ENCODE assay signal across 30 mouse cellular contexts in the genomic region with DNA sequence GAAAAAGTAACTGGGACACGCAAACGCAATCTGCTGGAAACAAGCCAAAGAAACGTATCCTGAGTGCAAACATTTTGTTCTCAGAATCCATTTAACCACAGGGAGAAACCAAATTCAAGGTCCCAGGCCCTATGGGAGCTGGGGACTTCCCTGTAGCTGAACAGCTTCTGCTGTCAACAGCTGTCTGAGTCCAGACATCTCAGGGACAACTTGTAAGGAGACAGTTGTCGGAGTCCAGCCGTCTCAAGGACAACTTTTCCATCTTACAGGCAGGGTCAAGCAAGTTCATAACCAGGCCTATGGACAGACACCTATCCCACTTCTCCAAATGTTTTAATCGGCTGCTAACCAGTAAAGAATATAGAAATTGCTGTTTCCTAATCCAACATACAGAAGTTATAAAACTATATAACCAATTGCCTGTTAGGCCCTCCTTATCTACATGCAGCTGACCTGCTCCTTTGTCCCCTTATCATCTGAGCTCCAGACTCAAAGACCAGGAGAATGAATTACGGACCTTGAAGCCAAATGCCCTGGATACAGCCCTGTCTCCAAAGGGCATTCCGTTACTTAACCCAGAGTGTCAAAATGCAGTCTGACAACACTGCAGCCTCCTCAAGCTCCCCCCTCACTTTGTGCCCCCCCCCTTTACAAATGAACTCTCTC. TPM values are rescaled to one million over a fixed set of nuclear protein-coding genes. Genes with fewer than 3 reads are reported as not detected.
A peak's percentile ranks its signal among the peaks of the same experiment; 100 is the strongest.
DNase-seq lines count a peak whose midpoint lies in the region; ATAC-seq and TF ChIP-seq lines count a peak whose summit lies in the region.
"Had no signal": no experiment of that assay in that cellular context is flagged by ENCODE, and none has a peak within 500 bp of the region (broad histone marks: within the 10 kb centered on the region; RNA-seq: fewer than 3 reads in every experiment).

No protein-coding gene starts in this region.

- no peaks in the 10 kb centered on the region for H3K9me3 ChIP-seq in liver, embryonic 14.5 days (ENCODE audit: control insufficient read depth, low read length)
- no peaks in the 10 kb centered on the region for H3K9me3 ChIP-seq in liver, embryonic 11.5 days (ENCODE audit: control insufficient read depth, low read length)
- H3K9me3 ChIP-seq: embryonic facial prominence, embryonic 15.5 days; forebrain, embryonic 10.5 days; G1E; hindbrain, embryonic 12.5 days; limb, embryonic 13.5 days; midbrain, embryonic 13.5 days had no signal

- 49% methylated on average over 8 of the region's 8 CpGs for WGBS in liver, embryonic 14.5 days (ENCODE audit: insufficient replicate concordance)
- 72% methylated on average over 8 of the region's 8 CpGs for WGBS in liver, embryonic 11.5 days

- no peak for TF ChIP-seq CTCF in liver, embryonic 14.5 days (IDR thresholded peaks at IDR 0.05; ENCODE audit: low read depth)

- H3K4me2 ChIP-seq in liver, embryonic 14.5 days (ENCODE audit: low read depth) = no peak overlapping the region
- H3K4me2 ChIP-seq in liver, embryonic 11.5 days = no peak overlapping the region
- H3K4me2 ChIP-seq: embryonic facial prominence, embryonic 15.5 days; heart, embryonic 11.5 days; hindbrain, embryonic 12.5 days; limb, embryonic 13.5 days; midbrain, embryonic 13.5 days had no signal

- H3K27me3 ChIP-seq in liver, embryonic 14.5 days (ENCODE audit: control insufficient read depth, insufficient read depth, low read length) = no peaks in the 10 kb centered on the region
- no peaks in the 10 kb centered on the region for H3K27me3 ChIP-seq in liver, embryonic 11.5 days (replicated peaks; ENCODE audit: control insufficient read depth, insufficient read depth, low read length)
- H3K27me3 ChIP-seq: CH12.LX; embryonic facial prominence, embryonic 15.5 days; hindbrain, embryonic 12.5 days; limb, embryonic 13.5 days; midbrain, embryonic 13.5 days had no signal

- no peaks in the 10 kb centered on the region for H3K36me3 ChIP-seq in liver, embryonic 14.5 days (replicated peaks; ENCODE audit: control insufficient read depth, insufficient read depth, low read depth)
- H3K36me3 ChIP-seq in liver, embryonic 11.5 days (ENCODE audit: control insufficient read depth, insufficient read depth, low read length) = no peaks in the 10 kb centered on the region
- H3K36me3 ChIP-seq: G1E; hindbrain, embryonic 12.5 days had no signal

- H3K9ac ChIP-seq in liver, embryonic 14.5 days (replicated peaks) = no peak overlapping the region
- H3K9ac ChIP-seq in liver, embryonic 11.5 days (ENCODE audit: low read depth, low read length) = no peak overlapping the region
- H3K9ac ChIP-seq: embryonic facial prominence, embryonic 15.5 days; hindbrain, embryonic 12.5 days; limb, embryonic 13.5 days; midbrain, embryonic 13.5 days had no signal

- no peak overlapping the region for H3K27ac ChIP-seq in liver, embryonic 14.5 days
- H3K27ac ChIP-seq in liver, embryonic 11.5 days (ENCODE audit: low read depth, low read length) = no peak overlapping the region
- H3K27ac ChIP-seq: embryonic facial prominence, embryonic 15.5 days; forebrain, embryonic 10.5 days; hindbrain, embryonic 12.5 days; limb, embryonic 13.5 days; midbrain, embryonic 13.5 days had no signal

- ATAC-seq in liver, embryonic 14.5 days (ENCODE audit: insufficient read depth) = no peak
- ATAC-seq in liver, embryonic 11.5 days (replicated peaks; ENCODE audit: low FRiP score) = no peak; the same call in 1 of the 2 replicates
- ATAC-seq: activated CD4-positive, CD25-positive, alpha-beta regulatory T cell, adult 4 months; forebrain, embryonic 16.5 days; midbrain, embryonic 13.5 days had no signal

- H3K4me1 ChIP-seq in liver, embryonic 14.5 days (replicated peaks; ENCODE audit: control insufficient read depth in 2 of 2, insufficient read depth in 2 of 2, low read length in 1 of 2) = peaks cover 3 to 12% of the 10 kb centered on the region in 2 experiments; a peak in 3 of 4 replicates
- peaks cover 14% of the 10 kb centered on the region for H3K4me1 ChIP-seq in liver, embryonic 11.5 days (replicated peaks; ENCODE audit: control insufficient read depth, insufficient read depth, low read length)
- H3K4me1 ChIP-seq: hindbrain, embryonic 12.5 days; midbrain, embryonic 13.5 days had no signal

- no peak overlapping the region for H3K4me3 ChIP-seq in liver, embryonic 14.5 days (ENCODE audit: insufficient read depth in 1 of 2, low read depth in 2 of 2, low read length in 2 of 2)
- H3K4me3 ChIP-seq in liver, embryonic 11.5 days (ENCODE audit: low read depth, low read length) = no peak overlapping the region
- H3K4me3 ChIP-seq: embryonic facial prominence, embryonic 15.5 days; forebrain, embryonic 10.5 days; hindbrain, embryonic 12.5 days; limb, embryonic 13.5 days; midbrain, embryonic 13.5 days had no signal

- 0 out of 2 replicates have a peak, but pooled peaks have one; percentile 15 for TF ChIP-seq EP300 in liver, embryonic 14.5 days (IDR thresholded peaks at IDR 0.05; ENCODE audit: low read depth)

- DNase-seq in heart, adult 11 months = peak; percentile 85
- DNase-seq in heart, postnatal 4 days = no peak
- DNase-seq in liver, embryonic 14.5 days (ENCODE audit: low read depth in 3 of 3, low spot score in 3 of 3) = peak in 1 of 3 experiments; percentile 30
- DNase-seq in liver, embryonic 11.5 days (ENCODE audit: low spot score) = no peak
- peak; percentile 23 for DNase-seq in c-Kit-positive CD71-positive TER-119-positive erythroid progenitor cells, embryonic 14.5 days (ENCODE audit: low spot score)
- DNase-seq in testis, postnatal 14 days (ENCODE audit: low spot score) = peak; percentile 22
- no peak for DNase-seq in gastrocnemius, adult 8-10 months (ENCODE audit: low spot score in 2 of 2)
- DNase-seq: B cell, adult 2 months; cerebellum, adult 8-10 months; gastrocnemius, postnatal 25 days; heart, postnatal 10 days; kidney, adult 18-20 months; kidney, postnatal 4 days; lung, adult 18-20 months; lung, postnatal 10 days; thymus, adult 18-20 months; thymus, postnatal 36 days had no signal

RNA-seq across cellular contexts. Expression of a gene that starts 26.7 kb away (rescaled TPM):
- total RNA-seq in heart, postnatal 4 days (2021) = 10 to 100 TPM; 67.6 to 71.1 TPM
- polyA plus RNA-seq in liver, embryonic 14.5 days (2012; rRNA removed) = 11.6 and 12.5 TPM in 2 replicates
- polyA plus RNA-seq in liver, embryonic 14.5 days (2014; fragmentation: Nextera tagmentation; extraction: Ambion mirVana) = 21.7 and 27.9 TPM in 2 replicates
- polyA plus RNA-seq in liver, embryonic 11.5 days (2014; fragmentation: Nextera tagmentation; extraction: Ambion mirVana) = 46.8 and 50.7 TPM in 2 replicates
- 10 to 100 TPM; 33.5 to 36.0 (median 34.1) TPM for total RNA-seq in gastrocnemius, adult 8-10 months (2022)

RNA-seq across cellular contexts. Expression of a gene that starts 30.5 kb away (rescaled TPM):
- total RNA-seq in heart, postnatal 4 days (2021) = 1 to 10 TPM; 3.4 to 4.0 TPM
- 2.6 and 4.3 TPM in 2 replicates for polyA plus RNA-seq in liver, embryonic 14.5 days (2012; rRNA removed)
- polyA plus RNA-seq in liver, embryonic 14.5 days (2014; fragmentation: Nextera tagmentation; extraction: Ambion mirVana) = 1.7 and 2.5 TPM in 2 replicates
- 5.5 and 5.8 TPM in 2 replicates for polyA plus RNA-seq in liver, embryonic 11.5 days (2014; fragmentation: Nextera tagmentation; extraction: Ambion mirVana)
- total RNA-seq in gastrocnemius, adult 8-10 months (2022) = 10 to 100 TPM; 15.2 to 20.3 (median 17.1) TPM
- total RNA-seq: CH12.LX had no signal
- polyA plus RNA-seq: activated CD4-positive, CD25-positive, alpha-beta regulatory T cell, adult 4 months had no signal

RNA-seq across cellular contexts. Expression of a gene that starts 49.9 kb away (rescaled TPM):
- total RNA-seq in heart, postnatal 4 days (2021) = not detected
- polyA plus RNA-seq in liver, embryonic 14.5 days (2012; rRNA removed) = not detected in 2 replicates
- polyA plus RNA-seq in liver, embryonic 14.5 days (2014; fragmentation: Nextera tagmentation; extraction: Ambion mirVana) = 0.05 and 0.15 TPM in 2 replicates
- polyA plus RNA-seq in liver, embryonic 11.5 days (2014; fragmentation: Nextera tagmentation; extraction: Ambion mirVana) = 0.25 and 0.40 TPM in 2 replicates
- not detected for total RNA-seq in gastrocnemius, adult 8-10 months (2022)
- total RNA-seq: CH12.LX; gastrocnemius, postnatal 25 days; heart, postnatal 10 days; left cerebral cortex, adult 18-20 months; left cerebral cortex, postnatal 25 days had no signal
- polyA plus RNA-seq: activated CD4-positive, CD25-positive, alpha-beta regulatory T cell, adult 4 months; G1E; heart, embryonic 11.5 days; hindbrain, embryonic 12.5 days; neural tube, embryonic 11.5 days had no signal

Comparison
In these comparisons a context has a peak if more than half of its experiments do, and no peak if none do; other contexts are left out.
1. DNase-seq: peak in heart, adult 11 months (single experiment), c-Kit-positive CD71-positive TER-119-positive erythroid progenitor cells, embryonic 14.5 days (single experiment) and testis, postnatal 14 days (single experiment); none in heart, postnatal 4 days (single experiment), liver, embryonic 11.5 days (single experiment) and gastrocnemius, adult 8-10 months (0 of 2).